Mouse (Mus musculus) heart, postnatal 0 days (tissue): ENCODE results near the gene Slc25a35.
"Not testable (repeated sequence)": the region's sequence is repeated elsewhere in the genome, so short reads cannot be mapped to it uniquely, and the experiment has no call there.

Experiments
- CTCF ChIP-seq: IDR thresholded peaks from 2 replicates; pipeline ENCODE4 v1.5.1; 2016; ENCODE audit warnings: antibody characterized with exemption, control low read depth, low read depth
- EP300 ChIP-seq: IDR thresholded peaks from 2 replicates; pipeline ENCODE4 v1.6.1; 2016; ENCODE audit warnings: antibody characterized with exemption, low read depth

GRCm38 (mm10) chr11:68973250-68974058, 5.5 kb downstream of the Slc25a35 start:
- not testable (repeated sequence) for TF ChIP-seq CTCF
- TF ChIP-seq EP300: 0 out of 2 replicates have a peak, but pooled peaks have one; percentile 24
